Mouse (Mus musculus) layer of hippocampus, adult 9-10 months (tissue): ENCODE data around the gene Cyp2ab1.
"Not testable (repeated sequence)": the region's sequence is repeated elsewhere in the genome, so short reads cannot be mapped to it uniquely, and the experiment has no call there.

Source experiments
- DNase-seq: peaks from one replicate; pipeline ENCODE4 v3.0.0; 2022; ENCODE audit warnings: low spot score

Gene Cyp2ab1

GRCm38 (mm10) chr16:20325286-20325685 lies at the start of gene Cyp2ab1:
Cyp2ab1 (minus strand) TSS chr16:20325404.
- DNase-seq = no peak

DNA sequence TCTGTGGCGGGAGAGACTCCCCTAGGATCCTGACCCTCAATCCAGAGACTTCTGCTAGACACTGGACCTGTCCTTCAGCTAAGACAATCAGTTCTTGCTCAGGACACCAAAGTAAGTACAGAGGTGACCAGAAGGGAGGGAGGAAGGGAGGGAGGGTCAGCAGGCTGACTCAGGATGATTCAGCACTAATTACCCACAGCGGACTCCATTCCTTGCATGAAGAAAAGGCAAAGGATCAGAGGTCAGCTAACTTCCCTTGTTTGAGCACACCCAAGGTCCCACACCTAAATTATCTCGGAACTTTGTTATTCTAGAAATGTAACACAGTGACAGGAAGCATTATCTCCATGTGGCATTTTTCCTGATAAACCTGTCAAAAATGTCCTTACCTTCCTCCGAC lies 46.5 kb upstream of the Cyp2ab1 start:
- no peak for DNase-seq

GRCm38 (mm10) chr16:20368221-20368620 lies 43.0 kb upstream of the Cyp2ab1 start:
- no peak for DNase-seq

GRCm38 (mm10) chr16:20362121-20362520 lies 36.9 kb upstream of the Cyp2ab1 start:
- DNase-seq = no peak

- not testable (repeated sequence) for DNase-seq
Measured at GRCm38 (mm10) chr16:20361496-20361895, 36.3 kb upstream of the Cyp2ab1 start.

DNA sequence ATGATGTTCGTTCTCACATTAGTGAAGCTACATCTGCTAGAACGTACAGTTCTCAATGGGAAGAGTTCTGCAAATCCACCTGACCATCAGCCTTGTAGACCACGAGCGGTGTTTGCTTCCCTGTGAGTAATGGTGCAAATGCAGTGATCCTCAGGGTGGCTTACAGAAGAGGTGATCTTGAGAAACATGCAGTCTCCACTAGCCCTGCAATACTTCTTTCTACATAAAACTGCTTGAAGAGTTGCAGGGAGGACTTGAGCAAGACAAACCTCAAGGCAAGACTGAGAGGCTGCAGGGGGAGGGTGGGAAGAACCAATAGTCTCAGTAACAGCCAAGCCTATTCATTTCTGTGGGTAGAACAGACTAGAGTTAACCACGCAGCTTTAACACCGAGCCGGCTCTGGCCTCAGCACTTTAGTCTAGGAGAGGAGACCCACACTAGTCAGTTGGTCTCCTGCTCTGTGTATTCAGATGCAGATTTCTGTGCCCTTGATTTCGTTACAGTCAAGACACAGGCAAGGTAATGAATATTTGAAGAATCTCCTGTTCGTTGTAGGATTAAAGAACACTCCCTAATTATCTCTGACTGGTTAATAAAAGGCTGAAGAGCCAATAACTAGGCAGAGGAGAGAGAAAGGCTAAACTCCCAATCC lies 34.6 kb upstream of the Cyp2ab1 start:
- no peak for DNase-seq

DNA sequence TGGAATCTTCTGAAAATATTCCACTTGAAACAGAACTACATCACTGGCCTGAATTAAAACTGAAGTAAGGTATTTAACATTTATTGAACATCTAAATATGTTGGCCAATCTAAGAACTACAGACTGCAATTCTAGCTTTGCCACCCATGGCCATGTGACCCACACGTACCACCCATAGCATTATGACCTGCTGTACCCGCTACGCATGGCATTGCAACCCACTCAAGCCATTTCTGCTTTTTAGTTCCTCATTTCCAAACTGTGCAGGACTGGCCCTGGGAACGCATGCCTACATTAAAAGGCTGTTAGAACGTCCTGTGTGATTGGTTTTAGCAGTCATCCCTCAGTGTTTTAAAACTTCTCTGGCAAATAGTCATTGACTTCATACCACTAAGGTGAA lies 32.6 kb upstream of the Cyp2ab1 start:
- no peak for DNase-seq

- no peak for DNase-seq
Measured at GRCm38 (mm10) chr16:20354762-20355161, 29.6 kb upstream of the Cyp2ab1 start.

GRCm38 (mm10) chr16:20354011-20354410 lies 28.8 kb upstream of the Cyp2ab1 start:
- no peak for DNase-seq

DNA sequence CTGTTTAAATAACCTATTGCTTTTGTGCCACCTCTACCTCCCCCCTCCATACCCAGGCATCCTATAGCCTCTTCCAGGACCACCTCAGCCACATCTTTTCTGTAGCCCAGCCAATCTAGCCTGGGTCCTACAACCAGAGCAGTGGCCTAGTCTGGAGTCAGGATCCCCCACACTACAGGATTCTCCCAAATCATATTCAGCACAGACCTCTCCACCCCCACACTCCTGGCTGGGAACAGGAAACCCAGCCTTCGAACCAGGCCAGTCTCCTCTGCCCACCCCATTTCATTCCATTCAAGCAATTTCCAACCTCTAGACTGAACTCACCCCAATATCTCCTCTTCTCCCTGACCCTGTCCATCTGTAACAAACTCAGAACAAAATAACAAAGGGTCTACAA lies 20.3 kb upstream of the Cyp2ab1 start:
- no peak for DNase-seq

GRCm38 (mm10) chr16:20338616-20339015 lies 13.4 kb upstream of the Cyp2ab1 start:
- DNase-seq = peak; percentile 45

DNA sequence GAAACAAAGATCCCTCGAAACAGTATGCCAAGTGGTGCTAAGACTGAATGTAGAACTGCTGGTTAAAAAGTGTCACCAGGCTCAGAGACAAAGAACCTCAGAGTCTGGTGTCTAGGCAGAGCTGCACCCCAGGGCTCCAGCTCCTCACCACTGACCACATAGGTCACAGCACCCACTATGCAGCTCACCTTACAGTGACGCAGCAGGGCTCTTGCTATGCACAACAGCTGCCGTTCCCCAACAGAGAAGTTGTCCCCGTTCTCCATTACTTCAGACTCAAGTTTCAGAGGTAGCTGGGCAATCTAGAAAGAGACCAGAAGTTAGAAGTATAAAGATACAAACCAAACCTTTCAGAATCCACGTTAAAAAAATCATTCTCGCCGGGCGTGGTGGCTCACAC lies 9.7 kb upstream of the Cyp2ab1 start:
- DNase-seq = no peak

DNA sequence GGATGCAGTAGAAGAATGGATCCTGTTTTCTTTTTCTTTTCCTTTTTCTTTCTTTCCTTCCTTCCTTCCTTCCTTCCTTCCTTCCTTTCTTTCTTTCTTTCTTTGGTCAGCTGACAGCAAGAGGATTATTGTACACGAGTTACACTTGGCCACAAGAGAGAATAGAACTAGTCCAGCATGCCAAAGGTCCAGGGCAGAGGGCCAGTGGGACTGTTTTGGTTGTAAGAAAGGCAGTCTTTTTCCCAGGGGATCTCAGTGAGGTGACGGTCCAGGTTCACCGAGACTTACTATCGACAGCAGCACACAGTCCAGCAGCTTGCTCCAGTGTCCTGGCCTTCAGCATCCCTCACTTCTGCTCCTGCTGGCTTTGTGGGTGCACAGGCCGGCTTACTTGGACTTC lies 3.1 kb upstream of the Cyp2ab1 start:
- no peak for DNase-seq

DNA sequence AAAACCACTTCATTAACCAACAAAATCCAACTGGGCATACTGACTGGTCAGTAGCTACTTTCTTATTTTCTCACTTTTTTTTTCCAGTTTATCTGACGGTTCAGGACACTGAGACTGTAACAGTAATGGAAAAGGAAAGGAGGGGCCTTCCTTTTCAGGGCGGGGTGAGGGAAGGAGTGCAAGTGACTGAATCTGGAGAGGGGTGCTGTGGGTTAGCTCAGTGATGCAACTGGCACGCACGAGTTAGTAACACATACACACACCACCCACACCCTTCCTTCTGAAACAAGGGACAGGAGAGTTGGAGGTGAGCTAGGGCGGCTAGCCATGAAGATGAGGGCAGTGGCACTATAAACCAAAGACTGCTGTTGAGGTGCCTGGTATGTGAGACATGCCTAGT lies 1.3 kb downstream of the Cyp2ab1 start:
- no peak for DNase-seq

DNA sequence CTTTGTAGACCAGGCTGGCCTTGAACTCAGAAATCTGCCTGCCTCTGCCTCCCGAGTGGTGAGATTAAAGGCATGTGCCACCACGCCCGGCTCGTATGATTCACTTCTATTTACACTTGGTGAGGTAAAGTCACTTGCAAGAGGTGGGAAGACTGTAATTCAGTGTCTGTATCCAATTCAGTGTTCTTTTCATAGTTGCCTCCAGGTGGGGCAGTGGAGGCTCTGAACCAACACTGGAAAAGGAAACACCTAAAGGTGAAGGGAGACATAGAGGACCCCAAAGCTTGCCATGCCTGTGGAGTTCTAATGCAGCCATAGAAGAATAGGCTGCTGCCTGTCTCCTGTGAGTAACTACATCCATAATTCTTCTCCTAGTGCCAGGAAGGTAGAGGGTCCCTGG lies 2.9 kb downstream of the Cyp2ab1 start:
- no peak for DNase-seq

DNA sequence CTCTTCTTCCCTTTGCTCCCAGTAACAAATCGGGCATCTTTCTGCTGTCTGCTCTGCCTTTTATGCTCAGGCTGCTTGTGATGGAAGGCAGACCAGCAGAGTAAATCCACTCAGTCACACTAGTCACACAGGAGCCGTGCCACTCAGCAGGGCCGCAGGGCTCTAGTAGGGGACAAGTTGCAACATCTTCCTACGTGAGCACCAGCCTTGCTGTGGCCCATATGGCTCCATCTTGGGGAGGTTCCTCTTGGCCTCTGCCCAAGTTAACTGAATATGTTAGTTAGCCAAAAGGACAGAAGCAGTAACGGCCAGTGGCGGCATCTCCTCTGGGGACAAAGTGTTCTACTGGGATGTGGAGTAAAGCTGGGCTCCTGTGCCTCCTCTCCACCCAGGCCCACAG lies 8.4 kb downstream of the Cyp2ab1 start:
- no peak for DNase-seq

DNA sequence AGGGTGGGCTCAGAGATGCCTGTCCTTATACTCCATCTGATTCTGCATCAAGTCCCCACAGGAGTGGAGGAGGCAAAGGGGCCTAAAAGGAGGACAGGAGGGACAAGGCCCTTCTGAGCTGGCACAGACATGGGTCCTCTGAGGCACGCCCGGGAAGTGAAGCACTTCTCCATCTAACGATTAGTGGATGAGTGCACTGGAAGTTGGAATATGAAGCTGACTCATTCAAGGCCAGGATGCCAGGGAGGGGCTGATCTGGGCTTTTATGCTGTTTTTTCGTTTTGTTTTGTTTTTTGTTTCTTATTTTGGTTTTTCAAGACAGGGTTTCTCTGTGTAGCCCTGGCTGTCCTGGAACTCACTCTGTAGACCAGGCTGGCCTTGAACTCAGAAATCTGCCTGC lies 9.9 kb downstream of the Cyp2ab1 start:
- no peak for DNase-seq

DNA sequence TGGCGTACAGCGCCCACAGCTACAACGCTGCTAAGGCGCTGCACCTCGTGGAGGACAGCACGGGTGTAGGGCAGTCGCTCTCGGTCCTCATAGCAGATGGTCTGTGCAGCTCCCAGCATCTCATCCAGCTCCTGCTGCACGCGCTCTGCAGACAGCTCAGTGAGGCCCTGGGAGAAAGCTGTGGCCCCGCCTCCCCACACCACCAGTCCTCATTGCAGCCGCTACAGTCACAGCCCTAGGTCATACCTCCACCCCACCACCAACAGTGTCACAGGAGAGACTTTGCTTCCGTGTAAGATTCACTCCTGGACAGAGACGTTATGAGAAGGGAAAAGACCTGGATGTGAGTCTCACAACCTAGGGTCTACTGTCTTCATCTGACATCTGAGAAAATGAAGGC lies 12.9 kb downstream of the Cyp2ab1 start:
- DNase-seq = no peak

DNA sequence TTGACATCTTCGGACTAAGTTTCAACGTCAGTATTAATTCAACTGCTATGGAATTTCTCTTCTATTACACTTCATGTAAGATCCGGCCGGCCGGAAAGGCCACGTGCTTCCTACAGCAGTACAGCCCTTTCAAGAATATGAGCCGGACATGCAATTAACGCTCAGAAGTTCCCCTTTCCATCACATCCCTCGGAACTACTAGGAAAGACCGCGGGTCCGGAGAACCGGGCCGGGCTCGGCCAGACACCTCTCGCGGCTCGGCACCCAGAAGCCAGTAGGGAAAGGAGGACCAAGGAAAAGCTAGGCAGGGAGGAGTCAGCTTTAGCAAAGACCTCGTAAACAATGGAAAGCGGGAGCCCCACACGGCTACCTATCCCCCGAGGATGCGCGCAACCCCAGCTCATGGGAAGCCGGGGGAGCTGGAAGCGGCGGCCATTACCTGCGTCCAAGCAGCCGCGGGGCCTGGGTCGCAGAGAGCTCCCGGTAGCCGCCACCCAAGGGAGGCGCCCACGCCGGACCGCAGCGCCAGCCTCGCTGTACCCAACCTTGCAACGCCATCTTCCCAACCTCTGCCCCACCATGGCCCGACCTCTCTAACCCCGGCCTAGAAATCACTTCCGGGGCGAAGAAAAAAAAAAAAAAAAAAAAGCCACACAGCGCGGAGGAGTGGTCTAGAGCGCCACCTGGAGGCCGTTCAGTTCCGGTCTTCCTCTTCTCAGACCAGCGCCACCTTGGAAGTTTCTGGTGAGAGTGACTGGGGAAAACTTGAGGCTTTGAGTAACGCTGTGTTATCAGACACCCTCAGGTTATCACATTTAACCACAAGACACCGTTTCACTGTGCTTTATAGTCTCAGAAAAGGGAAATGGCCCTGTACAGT lies 23.2 kb downstream of the Cyp2ab1 start, which contains the start of gene Parl:
TSS of gene Parl (minus strand) at position 618 of the 880 bp plus-strand sequence.
- peak; percentile 46 for DNase-seq

DNA sequence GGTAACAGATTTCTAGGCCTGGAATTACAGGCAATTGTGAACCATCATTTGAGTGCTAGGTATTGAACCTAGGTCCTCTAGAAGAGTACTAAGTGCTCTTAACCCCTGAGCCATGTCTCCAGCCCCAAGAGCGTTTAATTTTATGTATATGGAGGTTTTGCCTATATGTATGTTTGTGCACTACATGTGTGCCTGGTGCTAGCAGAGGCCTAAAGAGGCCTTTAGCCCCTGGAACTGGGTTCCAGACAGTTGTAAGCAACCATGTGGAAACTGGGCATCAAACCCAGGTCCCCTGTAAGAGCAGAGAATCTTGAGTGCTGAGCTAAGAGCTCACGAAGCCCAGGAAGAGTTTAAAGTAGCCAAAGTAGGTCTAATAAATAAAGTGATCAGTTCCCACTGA lies 25.1 kb downstream of the Cyp2ab1 start:
- DNase-seq = no peak

- DNase-seq = no peak
Measured at GRCm38 (mm10) chr16:20280238-20280637, 45.0 kb downstream of the Cyp2ab1 start.

GRCm38 (mm10) chr16:20279395-20279794 lies 45.8 kb downstream of the Cyp2ab1 start:
- no peak for DNase-seq

- DNase-seq = no peak
Measured at GRCm38 (mm10) chr16:20272994-20273393, 52.2 kb downstream of the Cyp2ab1 start.
